Mouse (Mus musculus) forebrain, embryonic 11.5 days (tissue): Measurements from ENCODE around the gene Pla2g2c. TPM values are rescaled to one million over a fixed set of nuclear protein-coding genes. Genes with fewer than 3 reads are reported as not detected.

Source experiments
- ATAC-seq: fragments of 200-750 bp; cut with Nextera tagmentation; replicated peaks from 2 replicates; pipeline ENCODE4 v1.8.0; 2017; ENCODE audit warnings: moderate TSS enrichment; ENCODE audit not compliant: low FRiP score
- DNase-seq: peaks from one replicate; pipeline ENCODE4 v3.0.0-alpha.2; 2017; ENCODE audit warnings: low spot score
- H3K27ac ChIP-seq: fragments of 300-500 bp; sonication (generic); 2 replicates; pipeline ENCODE4 v1.5.1; 2014; ENCODE audit warnings: low read depth, low read length
- H3K27me3 ChIP-seq: fragments of 300-500 bp; sonication (generic); 2 replicates; pipeline ENCODE4 v1.6.1; 2014; ENCODE audit warnings: mild to moderate bottlenecking, low read length, mixed read lengths; ENCODE audit not compliant: control insufficient read depth, insufficient read depth
- H3K36me3 ChIP-seq: fragments of 300-500 bp; sonication (generic); 2 replicates; pipeline ENCODE4 v1.6.1; 2014; ENCODE audit warnings: mild to moderate bottlenecking, low read length, moderate library complexity, mixed read lengths; ENCODE audit not compliant: control insufficient read depth, insufficient read depth
- H3K4me1 ChIP-seq: fragments of 300-500 bp; sonication (generic); replicated peaks from 2 replicates; pipeline ENCODE4 v1.6.1; 2014; ENCODE audit warnings: low read length, mixed read lengths; ENCODE audit not compliant: control insufficient read depth, insufficient read depth
- H3K4me2 ChIP-seq: fragments of 300-500 bp; sonication (generic); 2 replicates; pipeline ENCODE4 v1.6.1; 2014; ENCODE audit warnings: low read depth, mild to moderate bottlenecking, low read length, moderate library complexity, mixed read lengths; ENCODE audit not compliant: severe bottlenecking
- H3K4me3 ChIP-seq: fragments of 300-500 bp; sonication (generic); 2 replicates; pipeline ENCODE4 v1.5.1; 2014; ENCODE audit warnings: low read depth, low read length
- H3K9ac ChIP-seq: fragments of 300-500 bp; sonication (generic); 2 replicates; pipeline ENCODE4 v1.6.1; 2014; ENCODE audit warnings: low read length
- H3K9me3 ChIP-seq: fragments of 300-500 bp; sonication (generic); 2 replicates; pipeline ENCODE4 v1.6.1; 2016; ENCODE audit warnings: low read length, mixed read lengths; ENCODE audit not compliant: control insufficient read depth
- WGBS: fragments of 180-500 bp; shearing (Covaris S2); extraction: QIAGEN DNeasy Blood & Tissue Kit; methylation state at CpG from one replicate; pipeline ENCODE4 v1.1.7; 2014; 5-methylcytosine and 5-hydroxymethylcytosine counted together
- polyA plus RNA-seq: library from polyadenylated mRNA; unstranded; fragments of >200 nt; fragmentation: Nextera tagmentation; extraction: Ambion mirVana; gene quantifications from 2 replicates; pipeline ENCODE4 v1.2.1, GENCODE M21; 2014

Pla2g2c gene
- polyA plus RNA-seq, 1 experiment from 2014 or later, result 0.37 TPM

DNA sequence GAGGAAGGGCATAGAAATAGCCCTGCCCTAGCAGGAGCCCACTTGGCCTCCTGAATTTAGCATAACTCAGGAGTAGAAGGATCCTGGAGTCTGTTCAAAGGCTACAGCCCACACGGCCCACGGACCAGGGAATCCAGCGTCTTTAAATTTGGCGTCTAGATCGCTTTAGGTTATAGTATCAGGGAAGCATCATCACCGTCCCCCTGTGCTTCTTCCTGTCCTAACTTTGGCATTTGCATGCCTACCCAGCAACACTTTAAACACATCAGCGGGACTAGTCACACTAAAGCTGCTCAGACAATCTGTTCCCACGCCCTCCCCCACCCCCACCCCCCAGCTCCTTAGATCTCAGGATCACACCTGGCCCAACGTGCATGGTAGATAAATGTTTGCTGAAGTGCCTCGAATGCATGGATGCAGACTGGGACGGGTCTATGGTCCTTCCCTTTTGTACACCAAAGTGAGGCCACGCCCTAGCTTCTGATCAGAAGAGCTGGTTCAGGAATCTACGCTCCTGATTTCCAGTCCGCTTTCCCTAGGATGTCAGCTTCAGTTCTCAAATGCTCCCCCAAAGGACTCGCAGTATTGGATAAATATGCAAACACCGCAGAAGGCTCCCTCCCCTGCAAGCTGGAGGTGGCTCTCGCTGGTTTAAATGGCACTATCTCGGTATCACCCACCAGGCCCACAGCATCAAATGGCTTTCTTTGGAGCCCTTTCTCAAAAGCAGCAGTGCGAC, 33.0 kb upstream of the Pla2g2c start:
- Histone ChIP-seq H3K4me3 (no peak overlapping the region), H3K4me1 (peaks cover 41% of the 10 kb centered on the region), H3K36me3 (no peaks in the 10 kb centered on the region), H3K27me3 (peaks cover 18% of the 10 kb centered on the region), H3K9me3 (no peaks in the 10 kb centered on the region), H3K9ac (no peak overlapping the region), H3K27ac (no peak overlapping the region), H3K4me2 (no peak overlapping the region)
- WGBS, result 12% methylated on average over 19 of the region's 19 CpGs
- ATAC-seq, result no peak
- no peak for DNase-seq

DNA sequence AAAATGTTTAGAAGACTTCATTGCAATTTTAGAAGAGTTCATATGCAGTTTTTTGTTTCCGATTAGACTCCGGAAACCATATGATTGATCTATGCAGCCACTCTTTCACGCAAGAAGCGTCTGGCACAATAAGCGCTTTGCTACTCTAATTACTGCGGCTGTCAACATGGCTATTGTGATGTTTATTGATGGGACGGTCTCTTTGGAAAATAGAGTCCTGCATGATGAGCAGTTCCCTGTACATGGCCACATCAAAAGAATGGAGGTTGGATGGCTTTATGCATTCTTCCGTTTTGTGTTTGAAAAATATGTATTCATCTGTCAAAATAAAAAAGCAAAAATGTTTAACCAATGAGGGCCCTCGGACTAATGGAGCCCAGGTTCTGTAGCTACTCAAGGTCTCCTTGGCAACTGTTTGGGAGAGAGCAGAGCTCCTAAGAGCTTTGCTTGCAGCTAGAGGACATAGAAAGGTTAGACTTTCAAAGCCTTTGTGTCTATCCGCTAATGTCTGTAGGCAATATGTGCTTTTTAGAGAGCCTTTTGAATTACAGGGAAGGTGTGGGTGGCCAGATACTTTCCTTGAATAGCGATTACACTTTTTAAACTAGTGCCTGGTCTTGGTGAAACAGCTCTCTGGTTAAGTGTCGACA, 31.4 kb upstream of the Pla2g2c start:
- H3K4me3 ChIP-seq, result no peak overlapping the region
- no peak overlapping the region for H3K9ac ChIP-seq
- H3K4me1 ChIP-seq, result peaks cover 44% of the 10 kb centered on the region
- H3K4me2 ChIP-seq, result no peak overlapping the region
- DNase-seq, result no peak
- H3K27ac ChIP-seq, result no peak overlapping the region
- peaks cover 18% of the 10 kb centered on the region for H3K27me3 ChIP-seq
- WGBS, result 31% methylated on average over 12 of the region's 12 CpGs
- ATAC-seq, result no peak
- H3K36me3 ChIP-seq, result no peaks in the 10 kb centered on the region
- H3K9me3 ChIP-seq, result no peaks in the 10 kb centered on the region

DNA sequence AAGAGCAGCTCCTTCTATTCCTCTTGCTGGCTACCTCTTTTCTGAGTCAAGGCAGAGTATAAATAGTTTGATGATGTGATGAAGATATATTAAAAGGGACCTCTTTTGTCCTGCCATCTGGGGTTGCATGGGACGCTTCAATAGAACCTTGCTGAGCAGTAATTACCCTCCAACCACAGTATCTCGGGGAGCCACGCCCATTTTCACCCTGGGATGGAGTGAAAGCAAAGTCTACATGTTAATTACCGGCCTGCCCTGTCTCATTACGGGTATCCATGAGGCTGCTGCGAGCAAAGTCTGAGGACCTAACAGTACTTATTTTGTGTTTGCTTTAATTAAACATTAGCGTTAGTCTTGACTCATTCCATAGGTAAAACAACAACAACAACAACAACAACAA, 27.9 kb upstream of the Pla2g2c start:
- no peak overlapping the region for H3K27ac ChIP-seq
- H3K4me1 ChIP-seq, result peaks cover 13% of the 10 kb centered on the region; the same call in 1 of the 2 replicates
- WGBS, result 7% methylated on average over 7 of the region's 7 CpGs
- DNase-seq (peak; percentile 77), ATAC-seq (peak; percentile 61; the same call in 1 of the 2 replicates)
- H3K4me2 ChIP-seq, result no peak overlapping the region
- H3K27me3 ChIP-seq, result peaks cover 7% of the 10 kb centered on the region; the same call in 1 of the 2 replicates
- H3K9me3 ChIP-seq, result no peaks in the 10 kb centered on the region
- H3K36me3 ChIP-seq, result no peaks in the 10 kb centered on the region
- H3K4me3 ChIP-seq, result no peak overlapping the region
- no peak overlapping the region for H3K9ac ChIP-seq

DNA sequence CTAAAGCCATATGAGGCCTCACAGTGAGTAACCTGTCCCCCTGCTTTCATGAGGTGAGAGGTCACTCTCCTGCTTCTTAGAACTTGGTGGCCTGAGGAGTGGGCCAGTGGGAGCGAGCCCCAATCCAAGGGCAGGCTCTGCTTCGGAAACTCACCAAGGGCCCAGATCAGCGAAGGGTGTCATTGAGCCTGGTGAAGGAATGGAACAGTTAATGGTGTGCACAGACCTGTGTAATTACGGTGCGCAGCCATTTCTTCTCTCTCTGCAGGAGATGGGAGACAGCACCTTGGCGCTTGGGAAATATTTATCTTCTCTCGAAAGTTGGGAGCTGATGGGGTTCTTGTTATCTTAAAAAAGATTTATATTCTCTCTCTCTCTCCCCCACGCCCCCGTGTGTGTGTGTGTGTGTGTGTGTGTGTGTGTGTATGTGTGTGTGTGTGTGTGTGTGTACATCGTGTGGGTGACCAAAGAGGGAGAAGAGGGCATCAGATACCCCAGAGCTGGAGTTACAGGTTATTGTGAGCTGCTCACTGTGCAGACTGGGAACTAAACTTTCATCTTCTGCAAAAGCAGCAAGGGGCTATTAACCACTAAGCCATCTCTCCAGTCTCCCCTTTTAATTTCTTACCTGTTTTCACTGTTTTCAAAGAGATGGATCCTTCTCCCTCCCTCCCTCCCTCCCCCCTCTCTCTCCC, 27.3 kb upstream of the Pla2g2c start:
- no peaks in the 10 kb centered on the region for H3K36me3 ChIP-seq
- no peak overlapping the region for H3K27ac ChIP-seq
- ATAC-seq (no peak), DNase-seq (no peak)
- H3K4me2 ChIP-seq, result no peak overlapping the region
- H3K4me3 ChIP-seq, result no peak overlapping the region
- peaks cover 11% of the 10 kb centered on the region; the same call in 1 of the 2 replicates for H3K4me1 ChIP-seq
- 29% methylated on average over 10 of the region's 10 CpGs for WGBS
- H3K9ac ChIP-seq, result no peak overlapping the region
- H3K27me3 ChIP-seq, result peaks cover 6% of the 10 kb centered on the region; the same call in 1 of the 2 replicates
- no peaks in the 10 kb centered on the region for H3K9me3 ChIP-seq

GRCm38 (mm10) chr4:138698296-138698695, 26.3 kb upstream of the Pla2g2c start:
- H3K4me1 ChIP-seq, result peaks cover 8% of the 10 kb centered on the region; the same call in 1 of the 2 replicates
- no peak overlapping the region for H3K4me3 ChIP-seq
- H3K9me3 ChIP-seq, result no peaks in the 10 kb centered on the region
- H3K9ac ChIP-seq, result no peak overlapping the region
- H3K4me2 ChIP-seq, result no peak overlapping the region
- 63% methylated on average over 2 of the region's 2 CpGs for whole genome bisulfite sequencing
- no peaks in the 10 kb centered on the region for H3K36me3 ChIP-seq
- DNase-seq, result no peak
- H3K27ac ChIP-seq, result no peak overlapping the region
- peaks cover 6% of the 10 kb centered on the region; the same call in 1 of the 2 replicates for H3K27me3 ChIP-seq
- ATAC-seq, result no peak

- WGBS, result 28% methylated on average over 15 of the region's 15 CpGs
- no peak overlapping the region for H3K4me2 ChIP-seq
- no peak overlapping the region for H3K27ac ChIP-seq
- H3K9me3 ChIP-seq, result no peaks in the 10 kb centered on the region
- no peaks in the 10 kb centered on the region for H3K36me3 ChIP-seq
- DNase-seq (peak; percentile 75), ATAC-seq (0 out of 2 replicates have a peak, but pooled peaks have one; percentile 36)
- H3K4me3 ChIP-seq, result no peak overlapping the region
- H3K9ac ChIP-seq, result no peak overlapping the region
- H3K4me1 ChIP-seq, result peaks cover 6% of the 10 kb centered on the region; the same call in 1 of the 2 replicates
- H3K27me3 ChIP-seq, result no peaks in the 10 kb centered on the region; the same call in 1 of the 2 replicates
These were observed 24.2 kb upstream of the Pla2g2c start for GRCm38 (mm10) chr4:138700184-138700982.

DNA sequence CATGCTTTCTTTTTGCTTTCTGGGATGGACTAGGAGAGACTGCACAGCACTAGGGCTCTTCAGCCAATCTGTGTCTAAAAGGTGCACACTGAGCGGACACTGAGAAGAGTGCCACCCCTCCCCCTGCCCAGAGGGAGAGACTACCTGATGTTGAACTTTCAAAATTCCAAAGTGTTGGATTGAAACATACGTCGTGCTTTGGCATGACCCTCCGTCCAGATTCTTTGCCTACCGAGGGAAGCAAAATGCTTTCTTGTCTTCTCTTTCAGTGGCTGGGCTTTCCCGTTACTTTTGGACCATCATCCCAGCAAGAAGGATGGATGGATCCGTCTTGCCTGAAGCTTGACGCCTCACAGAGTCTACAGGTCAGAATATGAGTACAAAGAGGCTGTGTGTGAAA, 23.5 kb upstream of the Pla2g2c start:
- H3K4me2 ChIP-seq, result no peak overlapping the region
- H3K4me1 ChIP-seq, result peaks cover 6% of the 10 kb centered on the region; the same call in 1 of the 2 replicates
- no peak overlapping the region for H3K4me3 ChIP-seq
- ATAC-seq (no peak), DNase-seq (no peak)
- no peak overlapping the region for H3K9ac ChIP-seq
- 73% methylated on average over 8 of the region's 8 CpGs for WGBS
- H3K27me3 ChIP-seq, result no peaks in the 10 kb centered on the region
- H3K9me3 ChIP-seq, result no peaks in the 10 kb centered on the region
- H3K36me3 ChIP-seq, result no peaks in the 10 kb centered on the region
- H3K27ac ChIP-seq, result no peak overlapping the region

DNA sequence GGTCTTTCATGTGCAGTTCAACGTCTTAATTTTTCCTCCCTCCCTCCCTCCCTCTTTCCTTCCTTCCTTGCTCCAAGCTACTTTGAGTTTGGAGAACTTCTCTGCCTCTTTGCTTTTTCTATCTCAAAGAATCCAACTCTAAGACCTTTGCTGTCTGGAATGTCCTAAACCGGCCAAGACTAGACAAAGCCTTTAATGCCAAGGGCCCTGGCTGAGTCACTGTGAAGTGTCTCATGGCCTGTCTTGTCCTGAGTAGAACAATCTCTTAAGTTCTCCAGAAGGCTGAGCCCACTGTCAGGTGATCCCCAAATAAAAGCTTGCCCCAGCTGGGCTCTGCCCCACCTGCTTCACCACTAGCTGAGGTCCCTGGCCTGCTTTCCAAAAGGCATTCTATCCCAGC, 22.6 kb upstream of the Pla2g2c start:
- peaks cover 5% of the 10 kb centered on the region; the same call in 1 of the 2 replicates for H3K4me1 ChIP-seq
- no peaks in the 10 kb centered on the region for H3K27me3 ChIP-seq
- H3K36me3 ChIP-seq, result no peaks in the 10 kb centered on the region
- no peak overlapping the region for H3K4me3 ChIP-seq
- H3K4me2 ChIP-seq, result no peak overlapping the region
- ATAC-seq (no peak), DNase-seq (no peak)
- H3K9ac ChIP-seq, result no peak overlapping the region
- WGBS, result 81% methylated on average over 2 of the region's 2 CpGs
- no peak overlapping the region for H3K27ac ChIP-seq
- H3K9me3 ChIP-seq, result no peaks in the 10 kb centered on the region
